Mouse (Mus musculus) stomach, postnatal 0 days (tissue): ENCODE data around the gene Gm20538.

Experiments
- CTCF ChIP-seq: IDR thresholded peaks from 2 replicates; pipeline ENCODE4 v1.5.1; 2016; ENCODE audit warnings: antibody characterized with exemption, low read depth, mild to moderate bottlenecking, moderate library complexity
- EP300 ChIP-seq: optimal IDR thresholded peaks from 2 replicates; pipeline ENCODE3; 2016; ENCODE audit warnings: antibody characterized with exemption

DNA sequence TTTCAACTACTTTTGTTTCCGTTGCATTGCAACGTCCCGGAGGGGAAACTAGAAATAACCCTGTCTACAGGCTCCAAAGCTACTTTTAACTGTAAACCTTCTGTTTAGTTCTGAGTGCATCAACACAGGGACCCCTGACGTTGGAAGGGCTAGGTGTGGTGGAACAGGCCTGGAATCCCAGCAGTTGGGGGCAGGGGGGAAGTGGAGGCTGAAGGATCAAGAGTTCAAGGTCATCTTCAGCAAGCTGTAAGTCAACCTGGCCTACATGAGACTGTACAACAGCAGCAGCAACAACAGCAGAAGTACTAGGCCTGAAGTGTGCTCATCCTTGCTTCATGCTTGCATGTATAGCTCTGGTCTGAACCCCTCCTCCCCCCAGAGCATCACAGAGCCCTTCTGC is 35.4 kb upstream of the Gm20538 start:
- TF ChIP-seq CTCF (no peak), EP300 (no peak)
